Mouse (Mus musculus) intestine, postnatal 0 days (tissue): ENCODE data around the gene Mpz. TPM values are rescaled to one million over a fixed set of nuclear protein-coding genes. Genes with fewer than 3 reads are reported as not detected.
A peak's percentile ranks its signal among the peaks of the same experiment; 100 is the strongest.

Source experiments
- ATAC-seq: fragments of 200-750 bp; cut with Nextera tagmentation; 2 replicates; pipeline ENCODE4 v1.8.0; 2017; ENCODE audit warnings: mild to moderate bottlenecking, moderate TSS enrichment, moderate library complexity
- H3K27ac ChIP-seq: fragments of 300-500 bp; sonication (generic); 2 replicates; pipeline ENCODE4 v1.5.1; 2014; ENCODE audit warnings: mild to moderate bottlenecking, low read depth, low read length, moderate library complexity
- H3K27me3 ChIP-seq: fragments of 300-500 bp; sonication (generic); replicated peaks from 2 replicates; pipeline ENCODE4 v1.6.1; 2014; ENCODE audit warnings: low read length, mixed read lengths; ENCODE audit not compliant: control insufficient read depth, insufficient read depth
- H3K36me3 ChIP-seq: fragments of 300-500 bp; sonication (generic); 2 replicates; pipeline ENCODE4 v1.6.1; 2014; ENCODE audit warnings: mild to moderate bottlenecking, moderate library complexity; ENCODE audit not compliant: control insufficient read depth, insufficient read depth
- H3K4me1 ChIP-seq: fragments of 300-500 bp; sonication (generic); replicated peaks from 2 replicates; pipeline ENCODE4 v1.6.1; 2014; ENCODE audit warnings: antibody characterized with exemption, low read length, mixed read lengths; ENCODE audit not compliant: control insufficient read depth, insufficient read depth
- H3K4me2 ChIP-seq: fragments of 300-500 bp; sonication (generic); replicated peaks from 2 replicates; pipeline ENCODE4 v1.6.1; 2014; ENCODE audit warnings: low read depth, mild to moderate bottlenecking, moderate library complexity
- H3K4me3 ChIP-seq: fragments of 300-500 bp; sonication (generic); 2 replicates; pipeline ENCODE4 v1.5.1; 2014; ENCODE audit warnings: low read depth, low read length
- H3K9ac ChIP-seq: fragments of 300-500 bp; sonication (generic); 2 replicates; pipeline ENCODE4 v1.6.1; 2014; ENCODE audit warnings: mild to moderate bottlenecking, low read depth, low read length
- H3K9me3 ChIP-seq: fragments of 300-500 bp; sonication (generic); 2 replicates; pipeline ENCODE4 v1.6.1; 2016; ENCODE audit warnings: mixed run types; ENCODE audit not compliant: control insufficient read depth
- CTCF ChIP-seq: sonication (generic); IDR thresholded peaks from 2 replicates; pipeline ENCODE4 v1.5.1; 2016; ENCODE audit warnings: low read depth, mild to moderate bottlenecking, control low read depth, antibody characterized with exemption, moderate library complexity
- WGBS: fragments of 180-500 bp; shearing (Covaris S2); extraction: QIAGEN DNeasy Blood & Tissue Kit; methylation state at CpG from one replicate; pipeline ENCODE4 v1.1.7; 2014; 5-methylcytosine and 5-hydroxymethylcytosine counted together
- polyA plus RNA-seq: library from polyadenylated mRNA; unstranded; fragments of >200 nt; fragmentation: Nextera tagmentation; extraction: Ambion mirVana; gene quantifications from 2 replicates; pipeline ENCODE4 v1.2.1, GENCODE M21; 2015

Gene Mpz
- polyA plus RNA-seq, 1 experiment from 2014 or later, result 1.1 TPM

GRCm38 (mm10) chr1:171183025-171183424 is 32.5 kb downstream of the Mpz start:
- H3K9ac ChIP-seq, result no peak overlapping the region
- peaks cover 5% of the 10 kb centered on the region; the same call in 1 of the 2 replicates for H3K4me1 ChIP-seq
- H3K4me3 ChIP-seq, result no peak overlapping the region
- H3K27ac ChIP-seq, result no peak overlapping the region
- H3K27me3 ChIP-seq, result no peaks in the 10 kb centered on the region
- H3K9me3 ChIP-seq, result no peaks in the 10 kb centered on the region
- TF ChIP-seq CTCF, result no peak
- ATAC-seq, result no peak
- H3K36me3 ChIP-seq, result no peaks in the 10 kb centered on the region
- no peak overlapping the region for H3K4me2 ChIP-seq
- 86% methylated on average over 3 of the region's 3 CpGs for WGBS

- no peak overlapping the region for H3K4me2 ChIP-seq
- ATAC-seq, result no peak
- no peak overlapping the region for H3K4me3 ChIP-seq
- H3K4me1 ChIP-seq, result peaks cover 5% of the 10 kb centered on the region; the same call in 1 of the 2 replicates
- H3K9me3 ChIP-seq, result no peaks in the 10 kb centered on the region
- no peak overlapping the region for H3K27ac ChIP-seq
- TF ChIP-seq CTCF, result no peak
- no peaks in the 10 kb centered on the region for H3K36me3 ChIP-seq
- 67% methylated on average over 3 of the region's 3 CpGs for WGBS
- H3K27me3 ChIP-seq, result no peaks in the 10 kb centered on the region
- no peak overlapping the region for H3K9ac ChIP-seq
Measured at GRCm38 (mm10) chr1:171183620-171184019, 33.1 kb downstream of the Mpz start.

GRCm38 (mm10) chr1:171184314-171184713 is 33.8 kb downstream of the Mpz start:
- no peak overlapping the region for H3K27ac ChIP-seq
- 18% methylated on average over 7 of the region's 7 CpGs for WGBS
- 0 out of 2 replicates have a peak overlapping the region, but pooled peaks have one; percentile 3 for H3K4me2 ChIP-seq
- H3K4me3 ChIP-seq, result no peak overlapping the region
- TF ChIP-seq CTCF, result peak; percentile 69
- H3K27me3 ChIP-seq, result no peaks in the 10 kb centered on the region
- no peak overlapping the region for H3K9ac ChIP-seq
- H3K36me3 ChIP-seq, result no peaks in the 10 kb centered on the region
- no peaks in the 10 kb centered on the region for H3K9me3 ChIP-seq
- peak; percentile 89 for ATAC-seq
- peaks cover 5% of the 10 kb centered on the region; the same call in 1 of the 2 replicates for H3K4me1 ChIP-seq

GRCm38 (mm10) chr1:171185655-171186054 is 35.1 kb downstream of the Mpz start:
- Histone ChIP-seq H3K36me3 (no peaks in the 10 kb centered on the region), H3K27ac (no peak overlapping the region), H3K4me3 (no peak overlapping the region), H3K4me1 (peaks cover 5% of the 10 kb centered on the region; the same call in 1 of the 2 replicates), H3K9ac (no peak overlapping the region), H3K4me2 (no peak overlapping the region), H3K9me3 (no peaks in the 10 kb centered on the region), H3K27me3 (no peaks in the 10 kb centered on the region)
- no peak for TF ChIP-seq CTCF
- no peak for ATAC-seq
- 75% methylated on average over 8 of the region's 8 CpGs for WGBS

- TF ChIP-seq CTCF, result no peak
- H3K27ac ChIP-seq, result no peak overlapping the region
- no peak overlapping the region for H3K9ac ChIP-seq
- H3K4me1 ChIP-seq, result peaks cover 5% of the 10 kb centered on the region; the same call in 1 of the 2 replicates
- no peak for ATAC-seq
- WGBS, result 78% methylated on average over 13 of the region's 13 CpGs
- no peaks in the 10 kb centered on the region for H3K9me3 ChIP-seq
- no peaks in the 10 kb centered on the region; the same call in none of the 2 replicates for H3K27me3 ChIP-seq
- H3K36me3 ChIP-seq, result no peaks in the 10 kb centered on the region
- no peak overlapping the region for H3K4me3 ChIP-seq
- H3K4me2 ChIP-seq, result no peak overlapping the region
Measured at GRCm38 (mm10) chr1:171187851-171188700, 37.6 kb downstream of the Mpz start.

GRCm38 (mm10) chr1:171189046-171189445 is 38.5 kb downstream of the Mpz start:
- ATAC-seq, result no peak
- no peak for TF ChIP-seq CTCF
- no peaks in the 10 kb centered on the region for H3K9me3 ChIP-seq
- no peaks in the 10 kb centered on the region for H3K4me1 ChIP-seq
- no peak overlapping the region for H3K27ac ChIP-seq
- no peak overlapping the region for H3K4me3 ChIP-seq
- H3K27me3 ChIP-seq, result peaks cover under 1% of the 10 kb centered on the region
- WGBS, result 24% methylated on average over 8 of the region's 8 CpGs
- H3K36me3 ChIP-seq, result no peaks in the 10 kb centered on the region
- 0 out of 2 replicates have a peak overlapping the region, but pooled peaks have one; percentile 6 for H3K4me2 ChIP-seq
- no peak overlapping the region for H3K9ac ChIP-seq
